Mouse (Mus musculus) T-cell, adult 2 months (primary cell): ENCODE measurements around the gene Jak2.
A peak's percentile ranks its signal among the peaks of the same experiment; 100 is the strongest.

Source experiments
- DNase-seq: peaks from one replicate; pipeline ENCODE4 v3.0.0; 2022; ENCODE audit warnings: low spot score

The Jak2 gene

GRCm38 (mm10) chr19:29361468-29362130 is 110.0 kb downstream of the Jak2 start:
- peak; percentile 86 for DNase-seq

GRCm38 (mm10) chr19:29362173-29362930 is 110.7 kb downstream of the Jak2 start:
- DNase-seq: no peak
